Mouse (Mus musculus) lung, postnatal 36 days (tissue): Measurements from ENCODE around the gene Acap2.

ENCODE experiments used
- DNase-seq: peaks from one replicate; pipeline ENCODE4 v3.0.0; 2022; ENCODE audit warnings: mixed read lengths

The Acap2 gene

DNA sequence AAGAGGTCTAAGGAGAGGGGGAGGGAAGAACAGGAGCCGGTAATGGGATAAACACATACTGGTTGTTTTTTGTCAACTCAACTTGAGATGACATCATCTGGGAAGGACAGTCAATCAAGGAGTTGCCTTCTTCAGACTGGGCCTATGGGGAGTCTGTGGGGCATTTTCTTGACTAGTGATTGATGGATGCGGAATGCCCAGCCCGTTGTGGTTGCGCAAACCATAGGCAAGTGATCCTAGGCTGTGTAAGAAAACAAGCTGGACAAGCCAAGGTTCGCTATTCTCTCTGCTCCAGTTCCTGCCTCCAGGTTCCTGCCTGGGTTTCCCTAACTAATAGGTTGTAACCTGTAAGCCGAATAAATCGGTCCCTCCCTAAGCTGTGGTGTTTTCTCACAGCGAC, 4.1 kb upstream of the Acap2 start:
- no peak for DNase-seq

DNA sequence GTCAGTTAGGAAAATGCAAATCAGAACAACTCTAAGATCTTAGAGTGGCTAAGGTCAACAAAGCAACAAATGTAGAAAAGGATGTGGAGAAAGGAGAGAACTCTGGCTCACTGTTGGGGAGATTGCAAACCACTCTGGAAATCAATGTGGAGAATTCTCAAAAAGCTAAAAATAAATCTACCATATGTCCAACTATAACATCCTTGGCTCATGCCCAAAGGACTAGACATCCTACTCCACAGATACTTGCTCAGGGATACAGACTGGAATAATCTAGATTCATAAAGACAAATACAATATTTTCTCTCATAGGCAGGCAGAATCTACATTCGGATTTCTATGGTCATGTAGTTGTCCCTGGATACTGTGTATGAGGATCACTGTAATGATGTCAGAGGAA, 3.2 kb upstream of the Acap2 start:
- no peak for DNase-seq

GRCm38 (mm10) chr16:31201704-31202103, 659 bp upstream of the Acap2 start:
- DNase-seq: no peak

GRCm38 (mm10) chr16:31199926-31200789, 887 bp downstream of the Acap2 start:
- DNase-seq: peak; percentile 80

GRCm38 (mm10) chr16:31199591-31199925, 1.5 kb downstream of the Acap2 start:
- DNase-seq: peak; percentile 61

- no peak for DNase-seq
These were observed 4.1 kb downstream of the Acap2 start for GRCm38 (mm10) chr16:31196971-31197370.

DNA sequence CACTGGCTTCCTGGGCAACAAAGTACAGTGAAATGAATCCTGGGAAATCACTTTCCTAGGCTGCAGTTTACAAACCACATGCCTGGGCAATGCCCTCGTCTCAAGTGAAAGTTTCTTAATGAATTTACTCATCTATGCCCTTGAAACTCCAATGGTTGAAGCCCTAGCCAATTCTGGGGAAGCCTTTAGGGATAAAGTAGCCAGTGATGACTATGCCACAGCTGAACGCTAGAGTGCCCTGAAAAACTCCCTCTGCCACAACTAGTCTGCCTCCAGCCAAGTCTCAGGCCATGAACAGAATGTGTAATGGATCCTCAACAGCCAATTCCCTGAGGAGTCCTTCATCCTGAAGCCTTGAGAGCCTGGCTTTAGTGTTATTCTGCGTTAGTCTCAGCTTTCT, 8.5 kb downstream of the Acap2 start:
- no peak for DNase-seq

DNA sequence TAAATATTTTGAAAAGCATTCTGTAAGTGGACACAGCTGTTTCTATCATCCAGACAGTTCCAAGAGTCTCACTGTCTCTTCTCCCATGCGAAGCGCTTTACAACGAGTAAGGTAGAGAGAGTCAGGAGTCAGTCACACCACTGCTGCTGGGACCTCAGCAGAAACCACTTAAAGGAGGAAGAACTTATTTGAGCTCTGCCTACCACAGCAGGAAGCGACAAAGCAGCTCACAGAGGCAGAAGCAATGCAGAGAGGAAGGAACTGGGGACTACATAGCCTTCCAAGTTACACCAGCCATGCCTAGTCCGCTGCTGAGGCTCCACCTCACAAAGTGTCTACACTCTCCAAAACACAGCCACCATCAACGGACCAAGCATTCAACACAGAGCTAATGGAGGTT, 9.2 kb downstream of the Acap2 start:
- peak; percentile 62 for DNase-seq

GRCm38 (mm10) chr16:31190426-31190825, 10.6 kb downstream of the Acap2 start:
- DNase-seq: no peak

DNA sequence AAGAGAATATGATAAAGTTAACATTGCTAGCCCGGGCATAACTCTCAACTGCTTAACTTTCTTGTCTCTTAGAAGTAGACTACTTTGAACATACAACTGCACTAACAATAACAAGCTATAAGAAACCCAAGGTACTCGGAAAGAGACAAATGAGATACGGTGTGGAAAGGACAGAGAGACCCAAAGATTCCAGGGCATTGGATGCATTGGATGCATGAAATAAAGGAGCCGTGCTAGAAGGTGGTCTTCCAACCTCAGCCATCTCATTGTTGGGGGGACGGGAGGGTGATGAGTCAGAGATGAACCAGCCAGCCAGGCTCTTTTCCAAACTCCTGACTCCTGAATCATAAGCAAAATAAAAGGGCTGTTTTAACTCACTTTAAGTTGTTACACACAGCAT, 11.8 kb downstream of the Acap2 start:
- no peak for DNase-seq

DNA sequence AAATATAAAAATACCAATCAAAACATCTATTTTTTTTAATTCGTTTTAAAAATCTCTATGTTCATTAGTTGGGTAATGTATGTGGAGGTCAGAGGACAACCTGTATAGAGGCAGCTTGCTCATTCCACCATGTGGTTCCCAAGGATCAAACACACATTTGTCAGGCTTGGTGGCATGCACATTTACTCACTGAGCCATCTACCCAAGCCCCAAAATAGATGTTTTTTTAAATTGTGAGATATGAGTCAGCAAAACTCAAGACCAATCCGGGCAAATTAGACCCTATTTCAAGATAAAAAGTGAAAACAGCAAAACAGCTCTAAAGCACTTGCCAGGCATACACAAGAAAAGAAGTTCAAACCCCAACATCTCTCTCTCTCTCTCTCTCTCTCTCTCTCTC, 12.2 kb downstream of the Acap2 start:
- no peak for DNase-seq

GRCm38 (mm10) chr16:31188270-31188669, 12.8 kb downstream of the Acap2 start:
- no peak for DNase-seq

- DNase-seq: no peak
These were observed 13.9 kb downstream of the Acap2 start for GRCm38 (mm10) chr16:31187192-31187591.

GRCm38 (mm10) chr16:31185757-31186156, 15.3 kb downstream of the Acap2 start:
- DNase-seq: no peak

DNA sequence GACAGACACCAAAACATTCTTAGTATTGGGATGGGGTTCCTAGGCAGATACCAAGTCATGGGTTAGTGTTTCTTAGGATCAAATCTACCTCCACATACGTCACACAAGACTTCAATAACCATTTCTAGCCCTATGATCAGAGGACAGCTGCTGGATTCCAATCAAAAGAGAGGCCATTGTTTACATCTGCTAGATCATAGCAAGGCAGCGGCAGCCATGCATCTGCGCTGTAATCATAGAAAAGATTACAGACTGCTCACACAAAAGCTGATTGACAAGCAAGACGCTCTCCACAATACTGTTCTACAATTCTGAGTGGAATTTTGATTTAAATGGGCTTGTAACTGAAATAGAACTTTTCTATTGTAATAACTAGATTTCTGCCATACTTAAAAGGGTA, 16.3 kb downstream of the Acap2 start:
- no peak for DNase-seq

- DNase-seq: no peak
These were observed 18.5 kb downstream of the Acap2 start for GRCm38 (mm10) chr16:31182576-31182975.

- DNase-seq: no peak
These were observed 20.2 kb downstream of the Acap2 start for GRCm38 (mm10) chr16:31180843-31181242.

DNA sequence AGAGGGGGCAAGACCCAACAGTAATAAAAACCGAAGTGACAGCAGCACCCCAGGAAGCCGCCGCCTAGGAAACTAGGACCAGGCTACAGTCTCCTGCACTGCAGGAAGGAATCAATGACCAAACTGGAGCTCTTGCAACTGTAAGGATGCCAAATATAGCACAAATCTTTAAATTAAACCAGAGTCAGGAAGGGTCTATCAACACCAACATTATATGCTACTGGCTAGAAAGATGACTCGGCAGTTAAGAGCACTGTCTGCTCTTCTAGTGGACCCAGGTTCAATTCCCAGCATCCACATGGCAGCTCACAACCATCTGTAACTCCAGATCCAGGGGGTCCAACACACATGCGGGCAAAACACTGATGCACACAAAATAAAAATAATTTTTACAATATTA, 21.7 kb downstream of the Acap2 start:
- no peak for DNase-seq

- no peak for DNase-seq
These were observed 26.0 kb downstream of the Acap2 start for GRCm38 (mm10) chr16:31174880-31175638.

DNA sequence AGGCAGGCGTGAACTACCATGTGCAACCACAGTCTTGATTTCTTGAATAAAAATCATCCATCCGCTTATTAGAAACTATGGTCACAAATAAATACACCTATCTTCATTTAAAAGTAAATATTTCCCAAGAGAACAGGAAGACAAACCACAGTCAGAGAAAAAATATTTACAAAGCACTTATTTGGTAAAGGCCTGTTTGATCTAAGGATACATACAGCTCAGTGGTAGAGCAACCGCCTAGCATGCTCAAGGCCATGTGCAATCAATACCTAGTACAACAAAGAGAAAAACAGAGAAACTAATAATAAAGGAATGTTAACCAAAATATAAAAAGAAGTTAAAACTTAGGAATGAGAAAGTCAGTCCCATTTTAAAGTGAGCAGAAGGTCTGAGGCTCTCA, 28.8 kb downstream of the Acap2 start:
- DNase-seq: no peak

DNA sequence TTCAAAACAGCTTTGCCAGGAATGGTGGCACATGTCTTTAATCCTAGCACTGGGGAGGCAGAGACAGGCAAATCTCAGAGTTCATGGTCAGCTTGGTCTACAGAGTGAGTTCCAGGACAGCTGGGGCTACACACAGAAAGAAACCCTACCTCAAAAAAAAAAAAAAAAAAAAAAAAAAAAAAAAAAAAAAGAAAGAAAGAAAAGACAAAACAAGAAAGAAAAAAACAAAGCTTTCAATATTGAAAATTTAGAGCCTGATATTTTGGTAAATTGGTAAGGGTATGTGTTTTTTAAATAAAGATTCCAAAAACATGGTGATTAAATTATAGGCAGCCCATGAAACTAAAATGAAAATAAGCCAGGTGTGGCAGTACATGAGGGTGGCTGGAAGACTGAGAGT, 29.6 kb downstream of the Acap2 start:
- DNase-seq: no peak

- DNase-seq: no peak
These were observed 30.7 kb downstream of the Acap2 start for GRCm38 (mm10) chr16:31170297-31170696.

- no peak for DNase-seq
These were observed 31.4 kb downstream of the Acap2 start for GRCm38 (mm10) chr16:31169596-31169995.

GRCm38 (mm10) chr16:31167934-31168333, 33.1 kb downstream of the Acap2 start:
- no peak for DNase-seq
